Mouse (Mus musculus): ENCODE measurements around the gene Plekhm1. TPM values are rescaled to one million over a fixed set of nuclear protein-coding genes. Genes with fewer than 3 reads are reported as not detected.

Gene Plekhm1
- polyA plus RNA-seq, 1 experiment from 2014 or later: 4.7 TPM

- no peak for TF ChIP-seq CTCF (IDR thresholded peaks at IDR 0.05; ENCODE audit: low read depth)
- no peak for ATAC-seq
- Histone ChIP-seq H3K4me2 (replicated peaks; ENCODE audit: low read depth) (no peak overlapping the region), H3K27ac (ENCODE audit: low read depth, low read length) (no peak overlapping the region), H3K27me3 (replicated peaks; ENCODE audit: control insufficient read depth, insufficient read depth, low read length) (no peaks in the 10 kb centered on the region), H3K4me1 (replicated peaks; ENCODE audit: control insufficient read depth, insufficient read depth, low read length) (peaks cover 3% of the 10 kb centered on the region; the same call in 1 of the 2 replicates), H3K4me3 (ENCODE audit: low read depth, low read length) (no peak overlapping the region), H3K36me3 (ENCODE audit: control insufficient read depth, insufficient read depth) (peaks cover 20% of the 10 kb centered on the region), H3K9me3 (ENCODE audit: control insufficient read depth) (no peaks in the 10 kb centered on the region), H3K9ac (ENCODE audit: low read depth, low read length) (no peak overlapping the region)
- WGBS: 70% methylated on average over 9 of the region's 9 CpGs
Measured at GRCm38 (mm10) chr11:103386827-103387226, 25.7 kb downstream of the Plekhm1 start.

- Histone ChIP-seq H3K4me2 (replicated peaks; ENCODE audit: low read depth) (no peak overlapping the region), H3K4me1 (replicated peaks; ENCODE audit: control insufficient read depth, insufficient read depth, low read length) (peaks cover 3% of the 10 kb centered on the region; the same call in 1 of the 2 replicates), H3K4me3 (ENCODE audit: low read depth, low read length) (no peak overlapping the region), H3K9me3 (ENCODE audit: control insufficient read depth) (no peaks in the 10 kb centered on the region), H3K27ac (ENCODE audit: low read depth, low read length) (peak overlapping the region; percentile 46), H3K36me3 (ENCODE audit: control insufficient read depth, insufficient read depth) (peaks cover 39% of the 10 kb centered on the region), H3K9ac (ENCODE audit: low read depth, low read length) (no peak overlapping the region), H3K27me3 (replicated peaks; ENCODE audit: control insufficient read depth, insufficient read depth, low read length) (no peaks in the 10 kb centered on the region)
- peak; percentile 67; the same call in 1 of the 2 replicates for ATAC-seq
- TF ChIP-seq CTCF (IDR thresholded peaks at IDR 0.05; ENCODE audit: low read depth): no peak
- WGBS: 45% methylated on average over 5 of the region's 5 CpGs
Measured at GRCm38 (mm10) chr11:103381956-103382613, 30.4 kb downstream of the Plekhm1 start.

GRCm38 (mm10) chr11:103381505-103381904, 31.0 kb downstream of the Plekhm1 start:
- Histone ChIP-seq H3K27me3 (replicated peaks; ENCODE audit: control insufficient read depth, insufficient read depth, low read length) (no peaks in the 10 kb centered on the region), H3K4me3 (ENCODE audit: low read depth, low read length) (no peak overlapping the region), H3K4me1 (replicated peaks; ENCODE audit: control insufficient read depth, insufficient read depth, low read length) (peaks cover 3% of the 10 kb centered on the region; the same call in 1 of the 2 replicates), H3K4me2 (replicated peaks; ENCODE audit: low read depth) (no peak overlapping the region), H3K9me3 (ENCODE audit: control insufficient read depth) (no peaks in the 10 kb centered on the region), H3K9ac (ENCODE audit: low read depth, low read length) (no peak overlapping the region), H3K36me3 (ENCODE audit: control insufficient read depth, insufficient read depth) (peaks cover 39% of the 10 kb centered on the region), H3K27ac (ENCODE audit: low read depth, low read length) (peak overlapping the region; percentile 46; the same call in 1 of the 2 replicates)
- 82% methylated on average over 7 of the region's 7 CpGs for WGBS
- no peak for TF ChIP-seq CTCF (IDR thresholded peaks at IDR 0.05; ENCODE audit: low read depth)
- ATAC-seq: no peak

- Histone ChIP-seq H3K4me1 (replicated peaks; ENCODE audit: control insufficient read depth, insufficient read depth, low read length) (peaks cover 3% of the 10 kb centered on the region; the same call in 1 of the 2 replicates), H3K4me2 (replicated peaks; ENCODE audit: low read depth) (no peak overlapping the region), H3K4me3 (ENCODE audit: low read depth, low read length) (no peak overlapping the region), H3K36me3 (ENCODE audit: control insufficient read depth, insufficient read depth) (peaks cover 45% of the 10 kb centered on the region), H3K9me3 (ENCODE audit: control insufficient read depth) (no peaks in the 10 kb centered on the region), H3K9ac (ENCODE audit: low read depth, low read length) (no peak overlapping the region), H3K27ac (ENCODE audit: low read depth, low read length) (no peak overlapping the region), H3K27me3 (replicated peaks; ENCODE audit: control insufficient read depth, insufficient read depth, low read length) (no peaks in the 10 kb centered on the region)
- no peak for ATAC-seq
- WGBS: 88% methylated on average over 5 of the region's 5 CpGs
- TF ChIP-seq CTCF (IDR thresholded peaks at IDR 0.05; ENCODE audit: low read depth): no peak
Measured at GRCm38 (mm10) chr11:103380460-103380859, 32.0 kb downstream of the Plekhm1 start.

GRCm38 (mm10) chr11:103378341-103378740, 34.1 kb downstream of the Plekhm1 start:
- Histone ChIP-seq H3K9ac (ENCODE audit: low read depth, low read length) (no peak overlapping the region), H3K4me2 (replicated peaks; ENCODE audit: low read depth) (no peak overlapping the region), H3K4me3 (ENCODE audit: low read depth, low read length) (no peak overlapping the region), H3K9me3 (ENCODE audit: control insufficient read depth) (no peaks in the 10 kb centered on the region), H3K4me1 (replicated peaks; ENCODE audit: control insufficient read depth, insufficient read depth, low read length) (peaks cover 3% of the 10 kb centered on the region; the same call in 1 of the 2 replicates), H3K27me3 (replicated peaks; ENCODE audit: control insufficient read depth, insufficient read depth, low read length) (no peaks in the 10 kb centered on the region), H3K27ac (ENCODE audit: low read depth, low read length) (no peak overlapping the region), H3K36me3 (ENCODE audit: control insufficient read depth, insufficient read depth) (peaks cover 60% of the 10 kb centered on the region)
- ATAC-seq: no peak
- TF ChIP-seq CTCF (IDR thresholded peaks at IDR 0.05; ENCODE audit: low read depth): no peak
- 86% methylated on average over 6 of the region's 6 CpGs for WGBS

- ATAC-seq: no peak
- H3K4me2 ChIP-seq (replicated peaks; ENCODE audit: low read depth): no peak overlapping the region
- H3K27ac ChIP-seq (ENCODE audit: low read depth, low read length): no peak overlapping the region
- H3K9ac ChIP-seq (ENCODE audit: low read depth, low read length): no peak overlapping the region
- no peak overlapping the region for H3K4me3 ChIP-seq (ENCODE audit: low read depth, low read length)
- TF ChIP-seq CTCF (IDR thresholded peaks at IDR 0.05; ENCODE audit: low read depth): no peak
- H3K27me3 ChIP-seq (replicated peaks; ENCODE audit: control insufficient read depth, insufficient read depth, low read length): no peaks in the 10 kb centered on the region
- H3K4me1 ChIP-seq (replicated peaks; ENCODE audit: control insufficient read depth, insufficient read depth, low read length): no peaks in the 10 kb centered on the region
- H3K36me3 ChIP-seq (ENCODE audit: control insufficient read depth, insufficient read depth): peaks cover 66% of the 10 kb centered on the region
- 81% methylated on average over 5 of the region's 5 CpGs for WGBS
- no peaks in the 10 kb centered on the region for H3K9me3 ChIP-seq (ENCODE audit: control insufficient read depth)
Measured at GRCm38 (mm10) chr11:103375772-103376171, 36.7 kb downstream of the Plekhm1 start.

All from intestine, postnatal 0 days (tissue).